Mouse (Mus musculus) left cerebral cortex, postnatal 14 days (tissue): Measurements from ENCODE around the gene AL732309.1. TPM values are rescaled to one million over a fixed set of nuclear protein-coding genes. Genes with fewer than 3 reads are reported as not detected.
A peak's percentile ranks its signal among the peaks of the same experiment; 100 is the strongest.
"Not testable (repeated sequence)": the region's sequence is repeated elsewhere in the genome, so short reads cannot be mapped to it uniquely, and the experiment has no call there.

Experiments used
- DNase-seq, 2 experiments: peaks; one replicate each; pipeline ENCODE4 v3.0.0; 2021 to 2022; ENCODE audit warnings: low spot score in 2 of 2, mixed read lengths in 1 of 2
- intact Hi-C: fragments of 180-260 bp; cut with DNase I; formaldehyde crosslinking; loops from one replicate; pipeline ENCODE4 v1.15.1; 2025
- total RNA-seq, 2 experiments: library from RNA; stranded (reverse); gene quantifications; 2 replicates each; pipeline ENCODE4 v1.2.3; 2021

Gene AL732309.1
- total RNA-seq, 2 experiments from 2014 or later, result 2.3 to 2.8 TPM

DNA sequence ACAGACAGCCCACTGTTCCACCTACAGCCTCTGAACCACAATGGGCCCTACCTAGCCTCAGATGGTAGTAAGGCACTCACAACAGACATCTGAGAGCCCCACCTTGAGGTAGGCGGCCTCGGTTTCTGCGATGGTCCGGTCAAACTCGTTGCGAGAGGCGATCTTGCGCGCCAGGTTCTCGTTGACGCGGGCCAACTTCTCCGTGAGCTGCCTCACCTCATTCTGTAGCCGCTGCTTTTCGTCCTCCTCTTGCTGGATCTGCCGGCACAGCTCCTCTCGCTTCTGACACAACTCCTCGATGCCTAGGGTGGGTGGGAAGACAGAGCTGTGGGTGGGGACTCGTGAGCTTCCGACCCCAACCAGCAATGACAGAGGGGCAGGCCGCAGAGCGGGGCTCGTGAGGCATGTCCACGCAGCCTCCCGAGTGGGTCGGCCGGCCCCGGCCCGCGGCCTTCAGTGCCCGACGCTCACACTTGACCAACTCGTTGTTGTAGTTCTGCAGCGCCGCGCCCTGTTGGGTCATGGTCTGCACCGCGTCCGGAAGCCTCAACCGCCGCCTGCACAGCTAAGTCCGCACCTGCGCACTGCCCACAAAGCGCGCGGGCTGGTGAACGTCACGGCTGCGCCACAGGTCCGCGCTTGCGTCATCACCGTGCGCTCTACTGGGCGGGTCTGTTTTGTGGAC is 25.3 kb upstream of the AL732309.1 start, which contains the start of the genes Ssna1 and Anapc2:
Gene Ssna1, minus strand, starts transcription at position 612 of the 685 bp plus-strand sequence.
Gene Anapc2, plus strand, starts transcription at position 652 of the 685 bp plus-strand sequence.
- intact Hi-C loops, result loop anchor here (5.0 kb wide), 1 partner anchor 45 kb away; no protein-coding TSS in a partner anchor

GRCm38 (mm10) chr2:25267746-25268309 is 21.2 kb upstream of the AL732309.1 start:
- intact Hi-C loops, result no loop called here
- DNase-seq, result no peak

More for the DNA sequence above, 25.3 kb upstream of the AL732309.1 start, which contains the start of the genes Ssna1 and Anapc2:
- DNase-seq, result peak; percentile 97 to 98

DNA sequence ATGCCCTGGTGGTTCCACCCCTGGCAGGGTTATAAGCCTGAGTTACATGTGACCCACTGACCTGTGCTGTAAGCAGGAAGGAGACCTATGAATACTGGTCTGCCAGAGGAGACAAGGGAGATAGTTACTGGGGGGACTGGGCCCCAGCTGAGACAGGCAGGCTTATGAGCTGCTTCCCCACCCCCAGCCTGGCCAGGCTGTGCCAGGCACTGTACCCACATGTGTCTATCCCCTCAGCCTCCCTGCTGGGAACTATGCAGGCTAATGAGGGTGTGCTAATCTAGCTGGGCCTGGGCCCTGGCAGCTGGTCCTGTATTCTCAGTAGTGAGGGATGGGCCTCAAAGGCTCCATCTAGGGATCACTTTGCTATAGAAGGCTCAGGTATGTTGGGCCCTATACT is 20.6 kb upstream of the AL732309.1 start:
- intact Hi-C loops, result no loop called here
- no peak for DNase-seq

DNA sequence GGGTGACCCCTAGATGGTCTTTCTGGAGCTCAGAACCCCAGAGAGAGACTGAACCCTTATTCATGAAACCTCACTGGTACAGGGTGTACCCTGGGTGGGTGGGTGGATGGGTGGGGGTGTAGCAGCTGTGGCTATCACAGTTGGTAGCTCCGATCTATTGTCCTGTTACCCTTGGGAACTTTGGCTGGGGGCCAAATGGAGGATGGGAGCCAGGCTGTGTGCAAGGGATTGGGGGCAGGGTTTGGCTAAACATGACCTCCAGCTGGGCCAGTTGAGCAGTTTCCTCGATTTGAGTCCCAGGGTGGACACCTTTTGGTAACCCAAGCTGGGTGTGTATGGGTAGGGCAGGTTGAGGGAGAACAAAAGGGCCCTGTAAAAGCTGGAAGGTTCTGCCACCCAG is 20.1 kb upstream of the AL732309.1 start:
- no peak for DNase-seq
- intact Hi-C loops, result no loop called here

DNA sequence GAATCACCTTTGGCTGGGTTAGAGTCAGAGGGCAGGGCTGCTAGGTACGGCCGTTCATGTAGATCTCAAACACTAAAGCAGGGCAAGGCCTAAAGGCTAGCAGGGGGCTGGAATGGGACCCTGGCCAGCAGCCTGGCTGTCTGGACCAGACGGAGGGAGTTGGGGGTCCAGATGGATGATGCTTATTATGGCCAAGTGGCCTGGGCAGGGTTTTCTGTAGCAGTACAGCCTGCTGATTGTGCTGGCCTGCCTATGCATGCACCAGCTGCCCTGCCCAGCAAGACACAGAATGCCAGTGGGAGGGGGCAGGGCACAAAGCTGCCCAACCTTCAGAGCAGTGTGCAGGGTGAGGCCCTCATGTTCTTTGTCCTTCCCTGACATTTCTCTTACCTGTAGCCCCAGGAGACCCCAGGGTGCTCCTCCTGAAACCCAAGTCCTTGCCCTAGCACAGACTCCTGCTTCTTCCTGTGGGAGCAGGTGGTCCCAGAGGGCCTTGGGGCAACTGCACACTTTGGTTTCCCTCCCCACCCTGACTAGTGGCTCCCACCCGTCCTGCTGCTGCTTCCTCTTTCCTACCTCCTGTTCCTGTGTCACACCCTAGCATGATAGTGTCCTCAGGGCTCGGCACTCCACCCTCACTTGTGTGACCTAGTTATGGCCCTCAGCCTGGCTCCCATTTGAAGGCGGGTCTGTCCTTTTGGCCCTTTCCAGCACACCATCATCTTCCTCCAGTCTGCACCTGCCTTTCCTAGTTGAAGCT is 19.4 kb upstream of the AL732309.1 start:
- DNase-seq, result no peak
- intact Hi-C loops, result no loop called here

DNA sequence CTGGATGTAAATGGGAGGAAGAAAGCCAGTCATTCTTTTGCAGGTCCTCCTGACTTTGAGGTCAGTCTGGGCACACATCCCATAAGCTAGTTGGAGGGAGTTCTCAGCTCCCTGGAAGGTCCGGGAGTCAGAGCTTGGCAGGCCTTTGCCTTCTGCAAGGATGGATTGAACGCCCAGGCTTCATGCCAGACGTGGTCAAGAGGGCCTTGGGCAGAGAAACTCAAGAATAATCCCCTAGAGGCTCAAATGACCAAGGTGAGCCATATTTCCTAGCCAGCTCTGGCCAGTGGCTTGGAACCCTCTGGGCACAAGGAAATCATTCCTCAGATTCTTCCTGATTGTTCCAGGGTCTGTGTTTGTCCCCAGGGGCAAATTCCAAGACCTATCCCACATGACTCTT is 18.2 kb upstream of the AL732309.1 start:
- intact Hi-C loops, result no loop called here
- no peak for DNase-seq

DNA sequence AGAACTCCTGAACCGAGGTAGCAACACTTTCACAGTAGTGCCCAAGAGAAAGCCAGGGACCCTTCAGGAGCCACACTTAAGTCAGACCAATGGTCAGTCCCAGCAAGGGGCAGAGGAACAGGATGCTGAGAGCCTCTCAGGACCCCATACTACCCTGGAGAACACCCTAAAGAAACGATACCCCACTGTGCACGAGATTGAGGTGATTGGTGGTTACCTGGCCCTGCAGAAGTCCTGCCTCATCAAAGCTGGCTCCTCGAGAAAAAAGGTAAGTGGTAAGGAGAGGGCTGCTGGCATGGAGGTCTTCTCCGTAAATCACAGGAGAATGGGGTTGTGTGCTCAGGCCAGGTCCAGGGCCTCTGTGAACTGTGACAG is 17.6 kb upstream of the AL732309.1 start:
- DNase-seq, result no peak
- intact Hi-C loops, result no loop called here

DNA sequence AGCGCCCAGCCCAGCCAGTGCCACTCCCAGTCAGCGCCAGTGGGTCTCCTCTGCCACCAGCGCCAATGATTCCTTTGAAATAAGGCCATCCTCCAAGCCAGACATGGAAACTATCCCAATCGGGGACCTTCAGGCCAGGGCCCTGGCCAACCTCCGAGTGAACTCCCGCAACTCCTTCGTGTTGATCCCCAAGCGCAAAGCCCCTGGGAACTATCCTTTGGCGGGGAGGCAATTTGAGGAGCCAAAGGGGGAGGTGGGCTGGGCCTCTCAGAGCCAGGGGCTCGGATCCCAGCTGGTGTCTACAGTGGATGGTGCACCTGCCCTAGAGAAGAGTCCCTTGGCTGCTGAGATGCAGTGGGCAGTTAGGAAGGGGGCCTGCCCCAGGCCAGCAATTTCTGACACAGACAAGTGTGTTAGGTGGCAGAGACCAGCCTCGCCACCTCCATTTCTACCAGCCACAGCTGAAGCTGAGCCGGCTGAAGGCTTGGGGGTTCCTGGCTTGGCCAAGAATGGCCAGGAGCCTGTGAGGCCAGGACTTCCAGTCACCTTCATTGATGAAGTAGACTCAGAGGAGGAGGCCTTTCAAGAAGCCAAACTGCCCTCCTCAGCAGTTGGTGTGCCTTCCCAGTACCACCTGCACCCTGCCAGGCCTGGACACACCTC is 17.1 kb upstream of the AL732309.1 start:
- intact Hi-C loops, result no loop called here
- no peak for DNase-seq

DNA sequence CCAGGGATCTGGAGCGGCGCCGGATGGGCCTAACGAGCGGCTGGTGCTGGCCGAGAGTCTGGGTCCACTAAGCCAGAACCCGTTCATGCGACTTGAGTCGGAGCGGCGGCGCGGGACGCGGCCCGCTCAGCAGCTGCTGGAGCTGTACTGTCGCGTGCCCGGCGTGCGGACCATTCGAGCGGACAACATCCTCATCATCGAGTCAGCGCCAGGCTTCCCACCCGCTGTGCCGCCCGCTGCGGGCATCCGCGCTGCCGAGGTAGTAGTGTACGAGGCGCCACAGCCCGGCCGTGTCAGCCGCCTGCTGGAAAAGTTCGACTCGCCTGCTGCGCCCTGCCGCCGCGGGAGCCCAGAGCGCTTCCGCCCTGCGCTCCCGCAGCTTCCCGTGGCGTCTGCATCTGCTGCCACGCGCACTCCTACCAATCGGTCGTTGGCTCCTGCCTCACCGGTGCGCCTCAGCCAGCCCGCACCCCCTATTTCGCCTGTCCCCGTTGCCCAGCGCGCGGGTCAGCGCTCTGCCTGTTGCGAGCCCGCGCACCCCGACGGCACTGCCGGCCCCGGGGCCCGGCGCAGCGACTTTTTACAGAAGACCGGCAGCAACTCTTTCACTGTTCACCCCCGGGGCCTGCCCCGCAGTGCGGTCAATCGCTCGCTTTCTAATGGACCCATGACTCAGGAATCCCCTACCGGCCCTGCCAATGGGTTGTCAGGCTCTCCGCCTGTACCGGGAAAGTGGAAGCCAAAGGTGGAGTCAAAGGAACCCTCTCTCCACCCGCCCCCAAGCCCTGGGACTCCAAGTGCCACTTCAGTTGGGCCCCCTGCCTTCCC is 16.3 kb upstream of the AL732309.1 start:
- intact Hi-C loops, result no loop called here
- DNase-seq, result no peak

DNA sequence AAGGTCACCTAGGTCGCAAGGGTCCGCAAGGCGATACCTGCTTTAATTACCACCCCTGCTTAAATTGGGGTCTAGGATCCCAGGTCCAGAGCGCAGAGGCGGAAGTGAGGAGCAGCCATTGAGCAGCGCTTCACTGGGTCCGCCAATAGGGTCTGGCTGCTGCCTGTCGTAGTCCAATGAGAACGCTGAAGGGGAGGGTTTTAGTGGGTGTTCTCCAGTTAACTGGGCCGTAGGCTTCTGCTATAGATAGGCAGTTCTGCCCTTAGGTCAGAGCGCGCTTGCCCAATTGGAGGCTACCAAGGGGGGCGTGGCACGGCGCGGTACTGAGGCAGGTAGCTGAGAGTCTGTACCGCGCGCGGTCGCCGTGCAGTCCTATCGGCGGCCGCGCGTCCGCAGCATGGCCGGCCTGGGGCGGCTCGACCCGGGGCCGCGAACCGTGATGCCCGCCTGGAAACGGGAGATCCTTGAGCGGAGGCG is 15.7 kb upstream of the AL732309.1 start, which contains the start of gene Tprn:
Gene Tprn, plus strand, starts transcription at position 328 of the 477 bp plus-strand sequence.
- DNase-seq, result peak; percentile 95 to 98
- intact Hi-C loops, result no loop called here

DNA sequence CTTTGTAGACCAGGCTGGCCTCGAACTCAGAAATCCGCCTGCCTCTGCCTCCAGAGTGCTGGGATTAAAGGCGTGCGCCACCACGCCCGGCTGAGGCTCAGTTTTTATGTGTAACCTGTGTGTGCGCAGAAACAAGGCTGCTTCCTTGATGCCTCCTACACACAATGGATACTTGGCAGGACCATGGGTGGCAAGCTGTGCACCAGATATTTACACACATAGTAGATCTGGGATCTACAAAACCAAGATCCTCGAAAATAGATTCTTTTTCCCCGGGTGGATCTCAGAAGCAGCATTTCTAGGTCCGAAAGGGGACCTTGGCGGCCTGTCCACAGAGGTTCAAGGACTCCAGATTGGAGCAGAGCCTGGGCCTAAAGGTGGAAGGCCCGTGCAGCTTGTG is 15.2 kb upstream of the AL732309.1 start:
- DNase-seq, result no peak
- intact Hi-C loops, result no loop called here

- no peak for DNase-seq
- intact Hi-C loops, result loop anchor here (5.0 kb wide), 1 partner anchor 67 kb away; no protein-coding TSS in a partner anchor
Observed at GRCm38 (mm10) chr2:25258887-25259286, 12.2 kb upstream of the AL732309.1 start.

GRCm38 (mm10) chr2:25257250-25257649 is 10.6 kb upstream of the AL732309.1 start:
- not testable (repeated sequence) for DNase-seq
- intact Hi-C loops, result loop anchor here (5.0 kb wide), 1 partner anchor 65 kb away; no protein-coding TSS in a partner anchor

GRCm38 (mm10) chr2:25256443-25257109 is 9.9 kb upstream of the AL732309.1 start:
- DNase-seq, result peak in 1 of 2 experiments; percentile 44

GRCm38 (mm10) chr2:25255284-25255779 is 8.7 kb upstream of the AL732309.1 start, which contains the start of gene Tmem203:
Gene Tmem203, plus strand, starts transcription at chr2:25255439.
- intact Hi-C loops, result loop anchor here (5.0 kb wide), 1 partner anchor 63 kb away; no protein-coding TSS in a partner anchor
- peak; percentile 85 to 88 for DNase-seq

More at GRCm38 (mm10) chr2:25256443-25257109, 9.9 kb upstream of the AL732309.1 start:
- intact Hi-C loops, result loop anchor here (5.0 kb wide), 1 partner anchor 64 kb away; no protein-coding TSS in a partner anchor

GRCm38 (mm10) chr2:25252331-25252730 is 5.7 kb upstream of the AL732309.1 start:
- no peak for DNase-seq
- intact Hi-C loops, result no loop called here

GRCm38 (mm10) chr2:25244144-25244543 is 2.5 kb downstream of the AL732309.1 start:
- DNase-seq, result no peak
- intact Hi-C loops, result no loop called here

- DNase-seq, result no peak
- intact Hi-C loops, result no loop called here
Observed at GRCm38 (mm10) chr2:25243342-25243741, 3.3 kb downstream of the AL732309.1 start.
